Mouse (Mus musculus): Measurements from ENCODE around the gene Tom1l2.

The Tom1l2 gene

GRCm38 (mm10) chr11:60176975-60177657, 175.6 kb downstream of the Tom1l2 start:
- DNase-seq (ENCODE audit: low spot score in 2 of 2), result peak; percentile 74 to 82
